Mouse (Mus musculus) kidney, postnatal 0 days (tissue): ENCODE measurements at regions not wholly inside any gene's neighbourhood (a gene's known extent, or its start where the extent isn't known, plus 50 kb on each side); places are given as distances from the start of the nearest gene placed in this dataset.

Experiments used
- ATAC-seq: fragments of 200-750 bp; cut with Nextera tagmentation; replicated peaks from 2 replicates; pipeline ENCODE4 v1.8.0; 2017; ENCODE audit warnings: low read depth, moderate number of reproducible peaks, moderate TSS enrichment, moderate library complexity; ENCODE audit not compliant: low FRiP score
- DNase-seq: peaks from one replicate; pipeline ENCODE4 v3.0.0-alpha.2; 2016; ENCODE audit warnings: low spot score
- H3K27ac ChIP-seq: fragments of 300-500 bp; sonication (generic); 2 replicates; pipeline ENCODE4 v1.5.1; 2014; ENCODE audit warnings: mild to moderate bottlenecking
- H3K27me3 ChIP-seq: fragments of 300-500 bp; sonication (generic); 2 replicates; pipeline ENCODE4 v1.6.1; 2014; ENCODE audit warnings: low read length, mixed read lengths; ENCODE audit not compliant: insufficient read depth
- H3K36me3 ChIP-seq: fragments of 300-500 bp; sonication (generic); 2 replicates; pipeline ENCODE4 v1.6.1; 2014; ENCODE audit warnings: low read length, mixed read lengths; ENCODE audit not compliant: insufficient read depth
- H3K4me1 ChIP-seq: fragments of 300-500 bp; sonication (generic); replicated peaks from 2 replicates; pipeline ENCODE4 v1.6.1; 2014; ENCODE audit warnings: antibody characterized with exemption, low read length, mixed read lengths; ENCODE audit not compliant: insufficient read depth
- H3K4me2 ChIP-seq: fragments of 300-500 bp; sonication (generic); 2 replicates; pipeline ENCODE4 v1.6.1; 2014; ENCODE audit warnings: mild to moderate bottlenecking, low read length, moderate library complexity, mixed read lengths
- H3K4me3 ChIP-seq: fragments of 300-500 bp; sonication (generic); replicated peaks from 2 replicates; pipeline ENCODE4 v1.5.1; 2014; ENCODE audit warnings: low read depth, low read length
- H3K9ac ChIP-seq: fragments of 300-500 bp; sonication (generic); 2 replicates; pipeline ENCODE4 v1.6.1; 2014; ENCODE audit warnings: low read depth, low read length
- H3K9me3 ChIP-seq: fragments of 300-500 bp; sonication (generic); replicated peaks from 2 replicates; pipeline ENCODE4 v1.6.1; 2016; ENCODE audit warnings: low read length, inconsistent platforms, mixed read lengths
- CTCF ChIP-seq: IDR thresholded peaks from 2 replicates; pipeline ENCODE4 v1.5.1; 2016; ENCODE audit warnings: antibody characterized with exemption, low read depth, mild to moderate bottlenecking, moderate library complexity
- WGBS: fragments of 180-500 bp; shearing (Covaris S2); extraction: QIAGEN DNeasy Blood & Tissue Kit; methylation state at CpG from one replicate; pipeline ENCODE4 v1.1.7; 2014; 5-methylcytosine and 5-hydroxymethylcytosine counted together

DNA sequence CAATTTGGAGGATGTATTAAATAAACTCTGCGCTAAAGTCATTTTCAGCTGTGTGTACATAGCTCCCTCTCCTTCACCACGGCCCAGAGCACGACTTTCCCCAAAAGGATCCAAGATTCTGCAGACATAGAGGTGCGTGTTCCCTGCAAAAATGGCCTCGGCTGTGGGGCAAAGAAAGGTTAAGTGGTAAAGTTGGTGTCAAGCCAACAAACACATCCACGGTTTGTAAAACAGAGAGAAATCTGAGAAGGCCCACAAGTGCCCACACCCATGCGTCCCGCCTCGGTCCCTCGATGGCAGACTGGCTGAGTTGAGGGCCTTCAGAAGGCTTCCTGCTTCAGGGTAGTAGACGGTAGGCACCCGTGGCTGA lies 147.9 kb downstream of the Hlx start:
- Histone ChIP-seq H3K4me1 (no peaks in the 10 kb centered on the region), H3K27ac (no peak overlapping the region), H3K9me3 (no peaks in the 10 kb centered on the region), H3K9ac (no peak overlapping the region), H3K27me3 (no peaks in the 10 kb centered on the region), H3K4me3 (no peak overlapping the region), H3K4me2 (no peak overlapping the region), H3K36me3 (no peaks in the 10 kb centered on the region)
- 28% methylated on average over 12 of the region's 12 CpGs for WGBS
- TF ChIP-seq CTCF: no peak
- no peak for DNase-seq
- no peak for ATAC-seq

DNA sequence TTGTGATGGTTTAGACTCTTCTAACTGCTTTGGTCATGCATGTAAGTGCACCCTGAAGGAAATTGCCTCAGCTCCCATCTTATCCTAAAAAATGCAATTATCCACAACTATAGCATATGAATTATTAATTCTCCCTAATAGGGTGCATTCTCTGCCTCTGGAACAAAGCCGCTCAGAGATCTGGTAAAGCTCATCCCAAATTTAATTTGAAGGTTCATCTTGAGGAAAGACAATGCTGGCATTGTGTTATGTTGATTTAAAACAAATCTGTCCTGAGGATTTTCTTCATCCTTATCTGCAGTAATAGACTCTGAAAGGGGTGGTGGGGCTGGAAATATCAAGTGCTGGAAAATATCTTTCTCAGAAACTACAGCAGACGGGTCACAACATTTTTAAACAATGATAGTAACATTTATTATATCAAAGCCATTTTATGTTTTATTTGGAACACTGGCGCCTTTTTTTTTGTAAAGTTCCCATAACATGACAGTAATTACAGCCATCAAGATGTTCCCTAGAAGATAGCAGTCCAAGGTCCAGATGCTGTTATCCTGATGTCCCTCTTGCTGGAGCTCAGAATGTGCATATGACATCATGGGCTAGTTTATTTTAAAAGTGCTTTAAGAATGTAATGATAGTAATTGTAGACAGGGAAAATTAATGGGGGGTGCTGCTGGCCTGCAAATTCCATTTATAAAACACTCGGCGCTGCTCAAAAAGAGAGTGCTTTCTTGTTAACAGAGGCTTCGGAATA lies 148.5 kb downstream of the Hlx start:
- no peak for ATAC-seq
- H3K4me2 ChIP-seq: no peak overlapping the region
- DNase-seq: peak; percentile 54

GRCm38 (mm10) chr1:184579475-184579874 lies 152.9 kb downstream of the Hlx start:
- H3K4me3 ChIP-seq: no peak overlapping the region
- WGBS: 68% methylated on average over 3 of the region's 3 CpGs
- no peak for ATAC-seq
- H3K27ac ChIP-seq: no peak overlapping the region
- no peak for TF ChIP-seq CTCF
- no peak overlapping the region for H3K4me2 ChIP-seq
- H3K9me3 ChIP-seq: no peaks in the 10 kb centered on the region
- no peaks in the 10 kb centered on the region for H3K4me1 ChIP-seq
- no peak overlapping the region for H3K9ac ChIP-seq
- H3K27me3 ChIP-seq: no peaks in the 10 kb centered on the region
- no peak for DNase-seq
- H3K36me3 ChIP-seq: no peaks in the 10 kb centered on the region

More for the DNA sequence above, 148.5 kb downstream of the Hlx start:
- H3K27ac ChIP-seq: no peak overlapping the region
- H3K9me3 ChIP-seq: no peaks in the 10 kb centered on the region
- 60% methylated on average over 6 of the region's 6 CpGs for WGBS
- no peaks in the 10 kb centered on the region for H3K36me3 ChIP-seq
- TF ChIP-seq CTCF: no peak
- H3K4me1 ChIP-seq: no peaks in the 10 kb centered on the region
- H3K9ac ChIP-seq: no peak overlapping the region
- H3K27me3 ChIP-seq: no peaks in the 10 kb centered on the region
- no peak overlapping the region for H3K4me3 ChIP-seq

GRCm38 (mm10) chr1:184576527-184576926 lies 155.9 kb downstream of the Hlx start:
- Histone ChIP-seq H3K4me2 (no peak overlapping the region), H3K4me3 (no peak overlapping the region), H3K9me3 (no peaks in the 10 kb centered on the region), H3K36me3 (no peaks in the 10 kb centered on the region), H3K4me1 (no peaks in the 10 kb centered on the region), H3K9ac (no peak overlapping the region), H3K27me3 (no peaks in the 10 kb centered on the region), H3K27ac (no peak overlapping the region)
- 59% methylated on average over 7 of the region's 7 CpGs for WGBS
- DNase-seq (no peak), ATAC-seq (no peak)
- TF ChIP-seq CTCF: no peak

DNA sequence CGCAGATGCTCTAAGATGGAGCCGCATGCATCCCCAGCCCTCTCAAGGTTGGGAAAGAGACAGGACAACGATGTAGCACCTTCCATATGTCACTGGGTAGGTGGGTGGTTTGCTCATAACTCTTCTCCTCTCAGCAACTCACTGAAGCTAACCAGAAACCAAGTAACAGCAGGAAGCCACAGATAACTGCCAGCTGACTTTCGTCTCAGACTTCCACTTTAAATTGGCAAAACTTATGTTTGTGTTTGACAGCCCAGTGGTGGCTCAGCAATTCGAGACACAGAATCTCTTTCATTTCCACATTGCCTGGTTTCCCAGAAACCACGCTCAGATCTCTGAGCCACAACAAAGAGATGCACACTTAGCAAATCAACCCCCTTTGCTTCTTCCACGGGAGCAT lies 159.1 kb downstream of the Hlx start:
- Histone ChIP-seq H3K9me3 (no peaks in the 10 kb centered on the region), H3K4me2 (no peak overlapping the region), H3K4me1 (no peaks in the 10 kb centered on the region), H3K4me3 (no peak overlapping the region), H3K36me3 (no peaks in the 10 kb centered on the region), H3K27me3 (no peaks in the 10 kb centered on the region), H3K27ac (no peak overlapping the region), H3K9ac (no peak overlapping the region)
- DNase-seq: no peak
- 61% methylated on average over 7 of the region's 7 CpGs for WGBS
- ATAC-seq: no peak
- TF ChIP-seq CTCF: no peak

- ATAC-seq (no peak), DNase-seq (no peak)
- no peak overlapping the region for H3K27ac ChIP-seq
- H3K9me3 ChIP-seq: no peaks in the 10 kb centered on the region
- no peak for TF ChIP-seq CTCF
- H3K27me3 ChIP-seq: no peaks in the 10 kb centered on the region
- no peaks in the 10 kb centered on the region for H3K4me1 ChIP-seq
- H3K4me2 ChIP-seq: no peak overlapping the region
- no peaks in the 10 kb centered on the region for H3K36me3 ChIP-seq
- no peak overlapping the region for H3K4me3 ChIP-seq
- no peak overlapping the region for H3K9ac ChIP-seq
- 86% methylated on average over 5 of the region's 5 CpGs for WGBS
Observed at GRCm38 (mm10) chr1:184570681-184571080, 161.7 kb downstream of the Hlx start.

- H3K27me3 ChIP-seq: no peaks in the 10 kb centered on the region
- no peak overlapping the region for H3K9ac ChIP-seq
- H3K27ac ChIP-seq: no peak overlapping the region
- DNase-seq (no peak), ATAC-seq (no peak)
- H3K36me3 ChIP-seq: no peaks in the 10 kb centered on the region
- no peak for TF ChIP-seq CTCF
- H3K9me3 ChIP-seq: no peaks in the 10 kb centered on the region
- no peak overlapping the region for H3K4me3 ChIP-seq
- H3K4me2 ChIP-seq: no peak overlapping the region
- WGBS: 88% methylated on average over 4 of the region's 4 CpGs
- H3K4me1 ChIP-seq: no peaks in the 10 kb centered on the region
Observed at GRCm38 (mm10) chr1:184562926-184563325, 169.5 kb downstream of the Hlx start.
